Mouse (Mus musculus): Measurements from ENCODE around the gene Ccdc105.

Gene Ccdc105

DNA sequence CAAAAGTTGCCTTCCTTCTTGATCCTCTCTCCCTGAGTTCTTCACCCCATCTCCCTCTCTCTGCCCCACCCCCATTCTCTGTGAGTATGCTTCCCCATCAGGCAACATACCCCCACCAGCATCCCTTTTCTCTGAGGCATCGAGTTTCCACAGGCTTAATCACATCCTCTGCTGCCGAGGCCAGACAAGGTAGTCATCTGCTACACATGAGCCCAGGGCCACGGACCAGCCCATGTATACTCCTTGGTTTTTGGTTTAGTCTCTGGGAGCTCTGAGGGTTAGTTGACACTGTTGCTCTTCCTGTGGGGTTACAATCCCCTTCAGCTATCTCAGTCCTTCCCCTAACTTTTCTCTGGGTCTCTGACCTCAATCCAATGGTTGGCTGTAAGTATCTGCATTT lies 52.0 kb downstream of the Ccdc105 start:
- H3K4me1 ChIP-seq (replicated peaks; ENCODE audit: low read depth, low read length): no peaks in the 10 kb centered on the region
- H3K9me3 ChIP-seq (ENCODE audit: low read length): no peaks in the 10 kb centered on the region
- TF ChIP-seq CTCF (conservative IDR thresholded peaks at IDR 0.05; ENCODE audit: low read length) (no peak), POU5F1 (IDR thresholded peaks at IDR 0.05; ENCODE audit: borderline replicate concordance, low read length) (no peak), NANOG (IDR thresholded peaks at IDR 0.05; ENCODE audit: borderline replicate concordance, low read length) (no peak)
- no peaks in the 10 kb centered on the region for H3K36me3 ChIP-seq (ENCODE audit: insufficient read depth, low read length)
- no peaks in the 10 kb centered on the region for H3K27me3 ChIP-seq (ENCODE audit: insufficient read depth, low read length)
- H3K4me3 ChIP-seq (replicated peaks; ENCODE audit: low read length): no peak overlapping the region

All from E14TG2a.4 (cell line).